Mouse (Mus musculus): ENCODE measurements around the gene Gm3285. TPM values are rescaled to one million over a fixed set of nuclear protein-coding genes. Genes with fewer than 3 reads are reported as not detected.

Gene Gm3285
- polyA plus RNA-seq, 1 experiment, result not detected

GRCm38 (mm10) chr10:77890987-77891565 is 29.3 kb downstream of the Gm3285 start:
- TF ChIP-seq CTCF (IDR thresholded peaks at IDR 0.05; ENCODE audit: extremely low read depth, insufficient read depth, low read length) (no peak), POLR2A (IDR thresholded peaks at IDR 0.05; ENCODE audit: extremely low read depth, insufficient read depth, low read length) (no peak)
- Histone ChIP-seq H3K4me1 (ENCODE audit: control insufficient read depth, insufficient read depth, low read length) (no peaks in the 10 kb centered on the region), H3K4me3 (ENCODE audit: insufficient read depth, low read length) (no peak overlapping the region), H3K27ac (ENCODE audit: insufficient read depth, low read length) (no peak overlapping the region)

- Histone ChIP-seq H3K4me3 (ENCODE audit: insufficient read depth, low read length) (no peak overlapping the region), H3K27ac (ENCODE audit: insufficient read depth, low read length) (no peak overlapping the region), H3K4me1 (ENCODE audit: control insufficient read depth, insufficient read depth, low read length) (no peaks in the 10 kb centered on the region)
- TF ChIP-seq CTCF (IDR thresholded peaks at IDR 0.05; ENCODE audit: extremely low read depth, insufficient read depth, low read length) (no peak), POLR2A (IDR thresholded peaks at IDR 0.05; ENCODE audit: extremely low read depth, insufficient read depth, low read length) (no peak)
These were observed 33.8 kb downstream of the Gm3285 start for GRCm38 (mm10) chr10:77895562-77895961.

GRCm38 (mm10) chr10:77900126-77900525 is 38.4 kb downstream of the Gm3285 start:
- no peak overlapping the region for H3K27ac ChIP-seq (ENCODE audit: insufficient read depth, low read length)
- no peak overlapping the region for H3K4me3 ChIP-seq (ENCODE audit: insufficient read depth, low read length)
- TF ChIP-seq POLR2A (IDR thresholded peaks at IDR 0.05; ENCODE audit: extremely low read depth, insufficient read depth, low read length) (no peak), CTCF (IDR thresholded peaks at IDR 0.05; ENCODE audit: extremely low read depth, insufficient read depth, low read length) (no peak)
- no peaks in the 10 kb centered on the region for H3K4me1 ChIP-seq (ENCODE audit: control insufficient read depth, insufficient read depth, low read length)

GRCm38 (mm10) chr10:77900903-77901818 is 39.4 kb downstream of the Gm3285 start:
- H3K4me1 ChIP-seq (ENCODE audit: control insufficient read depth, insufficient read depth, low read length), result no peaks in the 10 kb centered on the region
- H3K27ac ChIP-seq (ENCODE audit: insufficient read depth, low read length), result no peak overlapping the region
- H3K4me3 ChIP-seq (ENCODE audit: insufficient read depth, low read length), result peak overlapping the region; percentile 70
- no peak for TF ChIP-seq POLR2A (IDR thresholded peaks at IDR 0.05; ENCODE audit: extremely low read depth, insufficient read depth, low read length)
- TF ChIP-seq CTCF (IDR thresholded peaks at IDR 0.05; ENCODE audit: extremely low read depth, insufficient read depth, low read length), result no peak

GRCm38 (mm10) chr10:77901871-77902210 is 40.1 kb downstream of the Gm3285 start:
- Histone ChIP-seq H3K4me1 (ENCODE audit: control insufficient read depth, insufficient read depth, low read length) (no peaks in the 10 kb centered on the region), H3K4me3 (ENCODE audit: insufficient read depth, low read length) (peak overlapping the region; percentile 70), H3K27ac (ENCODE audit: insufficient read depth, low read length) (no peak overlapping the region)
- TF ChIP-seq CTCF (IDR thresholded peaks at IDR 0.05; ENCODE audit: extremely low read depth, insufficient read depth, low read length) (no peak), POLR2A (IDR thresholded peaks at IDR 0.05; ENCODE audit: extremely low read depth, insufficient read depth, low read length) (no peak)

GRCm38 (mm10) chr10:77902211-77902893 is 40.6 kb downstream of the Gm3285 start, which contains the start of gene Lrrc3:
Gene Lrrc3 (minus strand): TSS chr10:77902536.
- H3K4me3 ChIP-seq (ENCODE audit: insufficient read depth, low read length), result peak within 1 kb of the TSS; percentile 70
- no peak for TF ChIP-seq POLR2A (IDR thresholded peaks at IDR 0.05; ENCODE audit: extremely low read depth, insufficient read depth, low read length)
- TF ChIP-seq CTCF (IDR thresholded peaks at IDR 0.05; ENCODE audit: extremely low read depth, insufficient read depth, low read length), result no peak
- no peak within 1 kb of the TSS for H3K27ac ChIP-seq (ENCODE audit: insufficient read depth, low read length)
- no peaks in the 10 kb centered on the region for H3K4me1 ChIP-seq (ENCODE audit: control insufficient read depth, insufficient read depth, low read length)

- TF ChIP-seq POLR2A (IDR thresholded peaks at IDR 0.05; ENCODE audit: extremely low read depth, insufficient read depth, low read length), result 0 out of 2 replicates have a peak, but pooled peaks have one; percentile 32
- TF ChIP-seq CTCF (IDR thresholded peaks at IDR 0.05; ENCODE audit: extremely low read depth, insufficient read depth, low read length), result no peak
- H3K4me3 ChIP-seq (ENCODE audit: insufficient read depth, low read length), result peak overlapping the region; percentile 70
- no peak overlapping the region for H3K27ac ChIP-seq (ENCODE audit: insufficient read depth, low read length)
These were observed 41.3 kb downstream of the Gm3285 start for GRCm38 (mm10) chr10:77902894-77903715.

More at GRCm38 (mm10) chr10:77902894-77903715, 41.3 kb downstream of the Gm3285 start:
- no peaks in the 10 kb centered on the region for H3K4me1 ChIP-seq (ENCODE audit: control insufficient read depth, insufficient read depth, low read length)

Other genes with a start within 250 kb of the Gm3285 start
- 38.8 and 40.7 TPM in 2 replicates for gene Ube2g2, start 239.7 kb upstream of the Gm3285 start, polyA plus RNA-seq (2012; rRNA removed)
- 0.29 TPM in 1 of 2 replicates, not detected in the other for gene Tspear, start 175.4 kb upstream of the Gm3285 start, polyA plus RNA-seq (2012; rRNA removed)
- not detected in 2 replicates for gene Gm19402, start 171.2 kb upstream of the Gm3285 start, polyA plus RNA-seq (2012; rRNA removed)
- gene Gm9508, start 164.7 kb upstream of the Gm3285 start, polyA plus RNA-seq (2012; rRNA removed), result not detected in 2 replicates
- gene Gm10272, start 155.3 kb upstream of the Gm3285 start, polyA plus RNA-seq (2012; rRNA removed), result not detected in 2 replicates
- not detected in 2 replicates for gene Gm10024, start 150.5 kb upstream of the Gm3285 start, polyA plus RNA-seq (2012; rRNA removed)
- not detected in 2 replicates for gene Gm10142, start 146.2 kb upstream of the Gm3285 start, polyA plus RNA-seq (2012; rRNA removed)
- not detected in 2 replicates for gene Krtap12-1, start 141.4 kb upstream of the Gm3285 start, polyA plus RNA-seq (2012; rRNA removed)
- gene Gm10100, start 135.5 kb upstream of the Gm3285 start, polyA plus RNA-seq (2012; rRNA removed), result not detected in 2 replicates
- gene Gm18596, start 119.3 kb upstream of the Gm3285 start, polyA plus RNA-seq (2012; rRNA removed), result not detected in 2 replicates
- not detected in 2 replicates for gene Gm9736, start 110.6 kb upstream of the Gm3285 start, polyA plus RNA-seq (2012; rRNA removed)
- not detected in 2 replicates for gene Gm3233, start 102.3 kb upstream of the Gm3285 start, polyA plus RNA-seq (2012; rRNA removed)
- gene Gm3238, start 90.7 kb upstream of the Gm3285 start, polyA plus RNA-seq (2012; rRNA removed), result not detected in 2 replicates
- gene Gm7138, start 85.0 kb upstream of the Gm3285 start, polyA plus RNA-seq (2012; rRNA removed), result not detected in 2 replicates
- not detected in 2 replicates for gene Gm3250, start 79.4 kb upstream of the Gm3285 start, polyA plus RNA-seq (2012; rRNA removed)
- not detected in 2 replicates for gene Gm7137, start 73.8 kb upstream of the Gm3285 start, polyA plus RNA-seq (2012; rRNA removed)
- not detected in 2 replicates for gene Gm9639, start 66.9 kb upstream of the Gm3285 start, polyA plus RNA-seq (2012; rRNA removed)
- gene Gm19668, start 62.8 kb upstream of the Gm3285 start, polyA plus RNA-seq (2012; rRNA removed), result not detected in 2 replicates
- not detected in 2 replicates for gene Gm9507, start 50.1 kb upstream of the Gm3285 start, polyA plus RNA-seq (2012; rRNA removed)
- gene Gm2696, start 47.3 kb upstream of the Gm3285 start, polyA plus RNA-seq (2012; rRNA removed), result not detected in 2 replicates
- gene Krtap10-4, start 34.9 kb upstream of the Gm3285 start, polyA plus RNA-seq (2012; rRNA removed), result not detected in 2 replicates
- gene Krtap10-10, start 26.0 kb upstream of the Gm3285 start, polyA plus RNA-seq (2012; rRNA removed), result not detected in 2 replicates
- gene Gm36176, start 15.2 kb upstream of the Gm3285 start, polyA plus RNA-seq (2012; rRNA removed), result not detected in 2 replicates
- gene Gm10318, start 9.1 kb upstream of the Gm3285 start, polyA plus RNA-seq (2012; rRNA removed), result 0.15 TPM in 1 of 2 replicates, not detected in the other
- gene Lrrc3, start 40.6 kb downstream of the Gm3285 start, polyA plus RNA-seq (2012; rRNA removed), result 7.3 and 7.7 TPM in 2 replicates
- gene Trpm2, start 108.6 kb downstream of the Gm3285 start, polyA plus RNA-seq (2012; rRNA removed), result 30.8 and 32.0 TPM in 2 replicates
- gene 1810043G02Rik, start 116.5 kb downstream of the Gm3285 start, polyA plus RNA-seq (2012; rRNA removed), result 74.0 and 74.4 TPM in 2 replicates
- 158 and 186 TPM in 2 replicates for gene Pfkl, start 148.1 kb downstream of the Gm3285 start, polyA plus RNA-seq (2012; rRNA removed)
- gene Dnmt3l, start 180.0 kb downstream of the Gm3285 start, polyA plus RNA-seq (2012; rRNA removed), result 0.13 and 0.38 TPM in 2 replicates
- gene Aire, start 181.6 kb downstream of the Gm3285 start, polyA plus RNA-seq (2012; rRNA removed), result 0.32 and 0.65 TPM in 2 replicates
- 5.3 and 6.3 TPM in 2 replicates for gene Icosl, start 207.3 kb downstream of the Gm3285 start, polyA plus RNA-seq (2012; rRNA removed)